In genomic region chr14:120477288-120477981, GRCm38 (mm10) we compare ENCODE assay signal across 8 mouse cellular contexts. TPM values are rescaled to one million over a fixed set of nuclear protein-coding genes. Genes with fewer than 3 reads are reported as not detected.
DNase-seq lines count a peak whose midpoint lies in the region; ATAC-seq lines count a peak whose summit lies in the region.

No protein-coding gene starts in this region.

- H3K36me3 ChIP-seq in hindbrain, embryonic 16.5 days (ENCODE audit: control insufficient read depth, insufficient read depth, low read length): no peaks in the 10 kb centered on the region
- H3K36me3 ChIP-seq in macrophage (ENCODE audit: inconsistent target): peaks cover 6% of the 10 kb centered on the region; the same call in 1 of the 2 replicates

- peak overlapping the region; percentile 80 for H3K9ac ChIP-seq in hindbrain, embryonic 16.5 days (ENCODE audit: low read depth, low read length)

- peak overlapping the region; percentile 62 for H3K4me2 ChIP-seq in hindbrain, embryonic 16.5 days (ENCODE audit: low read length)

- H3K27me3 ChIP-seq in hindbrain, embryonic 16.5 days (replicated peaks; ENCODE audit: control insufficient read depth, insufficient read depth, low read length): no peaks in the 10 kb centered on the region

- peak overlapping the region; percentile 99 for H3K27ac ChIP-seq in hindbrain, embryonic 16.5 days (ENCODE audit: low read depth, low read length)
- peak overlapping the region; percentile 81 for H3K27ac ChIP-seq in macrophage

- ATAC-seq in activated CD4-positive, CD25-positive, alpha-beta regulatory T cell, adult 4 months: peak; percentile 82
- ATAC-seq in hindbrain, embryonic 16.5 days: peak; percentile 97

- H3K4me1 ChIP-seq in hindbrain, embryonic 16.5 days (ENCODE audit: control insufficient read depth, insufficient read depth, low read depth, low read length): peaks cover 22% of the 10 kb centered on the region

- peak; percentile 99 to 100 for DNase-seq in cerebellum, postnatal 4 days (ENCODE audit: low spot score in 2 of 2)
- peak; percentile 96 for DNase-seq in gastrocnemius, adult 18-20 months (ENCODE audit: low spot score)
- DNase-seq in left cerebral cortex, adult 18-20 months (ENCODE audit: low spot score in 2 of 2): peak; percentile 98 to 99
- peak; percentile 99 for DNase-seq in right cerebral cortex, postnatal 10 days (ENCODE audit: low spot score in 2 of 2)
- peak; percentile 98 to 99 for DNase-seq in urinary bladder, postnatal 4 days (ENCODE audit: low spot score in 2 of 2)

- H3K4me3 ChIP-seq in hindbrain, embryonic 16.5 days (ENCODE audit: low read length): peak overlapping the region; percentile 86
- H3K4me3 ChIP-seq in macrophage (ENCODE audit: inconsistent target): peak overlapping the region; percentile 84

- under 1% methylated on average over 46 of the region's 46 CpGs for WGBS in hindbrain, embryonic 16.5 days
- WGBS in macrophage (ENCODE audit: missing documents): 0% methylated on average over 43 of the region's 46 CpGs

- H3K9me3 ChIP-seq in hindbrain, embryonic 16.5 days (ENCODE audit: control insufficient read depth, low read length): 0 out of 2 replicates have a peak, but pooled peaks cover under 1% of the 10 kb centered on the region

- H3K79me2 ChIP-seq in macrophage (ENCODE audit: inconsistent target): peaks cover 37% of the 10 kb centered on the region

RNA-seq across cellular contexts. Expression of gene Rap2a, which starts 0.8 kb away (rescaled TPM):
- 1 to 10 TPM; 1.0 to 1.2 TPM for polyA plus RNA-seq in activated CD4-positive, CD25-positive, alpha-beta regulatory T cell, adult 4 months (2017; shearing (Covaris generic))
- total RNA-seq in gastrocnemius, adult 18-20 months (2021): 1 to 10 TPM; 2.2 to 3.4 TPM
- polyA plus RNA-seq in hindbrain, embryonic 16.5 days (2015; fragmentation: Nextera tagmentation; extraction: Ambion mirVana): 9.8 and 11.9 TPM in 2 replicates
- total RNA-seq in left cerebral cortex, adult 18-20 months (2021): 10 to 100 TPM; 77.4 to 92.7 TPM
- total RNA-seq in macrophage (2018; cell fraction: chromatin; rRNA removed): 10 to 100 TPM in 23 of 26 experiments, 1 to 10 TPM in 3; 8.3 to 46.1 (median 19.4) TPM
- total RNA-seq in macrophage (2018; cell fraction: cytosol; rRNA removed): 100 to 1,000 TPM in 3 of 26 experiments, 10 to 100 TPM in 23; 33.3 to 103 (median 54.4) TPM
- 10 to 100 TPM; 22.8 to 80.1 (median 45.0) TPM for total RNA-seq in macrophage (2018; cell fraction: nucleus; rRNA removed)
- polyA plus RNA-seq in macrophage (2018): 51.4 to 76.6 TPM (median 60.4 TPM) in 3 replicates

Comparison
In these comparisons a context has a peak if more than half of its experiments do, and no peak if none do; other contexts are left out.
1. Peak in every context shown above with its lines: DNase-seq, ATAC-seq, H3K4me3 ChIP-seq and H3K27ac ChIP-seq.